Mouse (Mus musculus): ENCODE data around the gene Prim1. TPM values are rescaled to one million over a fixed set of nuclear protein-coding genes. Genes with fewer than 3 reads are reported as not detected.

Prim1 gene
- polyA plus RNA-seq (2017; shearing (Covaris generic)): 19.3 TPM

DNA sequence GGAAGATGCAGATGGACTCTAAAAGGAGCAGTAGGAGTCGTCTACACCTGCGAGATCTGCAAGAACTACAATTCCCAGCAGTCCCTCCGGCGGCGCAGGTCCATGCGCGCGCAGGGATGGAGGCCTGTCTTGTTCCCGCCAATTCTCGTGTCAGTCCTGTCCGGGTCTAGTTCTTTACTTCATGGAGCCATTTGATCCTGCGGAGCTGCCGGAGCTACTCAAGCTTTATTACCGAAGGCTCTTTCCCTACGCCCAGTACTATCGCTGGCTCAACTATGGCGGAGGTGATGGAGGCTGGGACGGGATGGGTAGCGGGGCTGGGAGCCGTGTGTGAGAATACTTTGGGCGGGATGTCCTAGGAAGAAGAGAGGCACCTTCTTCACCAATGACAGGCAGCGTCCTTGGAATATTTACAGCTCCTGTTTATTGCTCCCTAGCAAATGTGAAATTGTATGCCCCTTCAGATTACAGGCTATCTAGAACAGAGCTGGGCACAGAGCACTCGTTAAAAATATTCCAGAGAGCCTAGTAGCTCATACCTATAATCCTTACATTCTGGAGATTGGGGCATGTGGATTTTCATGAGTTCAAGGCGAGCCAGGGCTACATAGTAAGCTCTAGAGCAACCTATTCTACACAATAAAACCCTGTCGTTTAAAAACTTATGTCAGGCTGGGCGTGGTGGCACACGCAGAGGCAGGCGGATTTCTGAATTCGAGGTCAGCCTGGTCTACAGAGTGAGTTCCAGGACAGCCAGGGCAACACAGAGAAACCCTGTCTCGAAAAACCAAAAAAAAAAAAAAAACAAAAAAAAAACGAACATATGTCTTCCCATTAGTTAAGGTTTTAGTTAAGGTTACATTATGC, at the start of gene Prim1:
TSS of gene Prim1 (plus strand) at position 101 of the 867 bp plus-strand sequence.

GRCm38 (mm10) chr10:128007446-128007845, 7.5 kb upstream of the Prim1 start, which contains the start of gene Hsd17b6:
TSS of gene Hsd17b6 (minus strand) at chr10:128007611.

DNA sequence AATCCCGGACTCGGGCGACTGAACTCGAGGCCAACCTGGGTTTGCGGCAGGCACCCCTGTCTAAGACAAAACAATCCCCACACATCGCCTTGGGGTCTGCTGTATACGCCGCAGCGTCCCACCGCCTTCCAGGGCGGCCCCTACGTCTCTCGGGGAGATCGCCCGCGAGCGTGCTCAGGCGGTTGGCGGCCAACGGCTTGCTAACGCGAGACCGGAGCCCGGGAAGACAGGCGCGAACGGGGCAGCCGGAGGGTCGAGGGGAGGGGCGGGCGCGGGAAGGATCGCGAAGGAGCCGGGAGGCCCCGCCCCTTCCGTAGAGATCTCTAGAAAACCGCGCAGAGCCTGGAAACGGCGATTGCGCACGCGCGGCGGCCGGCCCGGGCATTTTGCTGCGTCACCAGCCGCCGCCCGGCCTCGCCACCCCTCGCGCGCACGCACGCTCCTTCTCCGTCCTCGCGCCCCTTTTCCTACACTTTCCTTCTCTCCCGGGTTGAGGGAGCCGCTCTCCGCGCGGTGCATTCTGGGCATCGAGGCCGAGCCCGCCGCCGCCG, 43.7 kb downstream of the Prim1 start, which contains the start of gene Ptges3:
TSS of gene Ptges3 (plus strand) at position 354 of the 551 bp plus-strand sequence.

Other genes with a start within 250 kb of the Prim1 start
- gene Rdh9, start 238.8 kb upstream of the Prim1 start, polyA plus RNA-seq (2017; shearing (Covaris generic)): 0.46 TPM
- not detected for gene Rdh16, start 214.0 kb upstream of the Prim1 start, polyA plus RNA-seq (2017; shearing (Covaris generic))
- gene Rdh19, start 165.2 kb upstream of the Prim1 start, polyA plus RNA-seq (2017; shearing (Covaris generic)): not detected
- not detected for gene Rdh16f2, start 148.7 kb upstream of the Prim1 start, polyA plus RNA-seq (2017; shearing (Covaris generic))
- gene Rdh7, start 126.4 kb upstream of the Prim1 start, polyA plus RNA-seq (2017; shearing (Covaris generic)): not detected
- not detected for gene Sdr9c7, start 116.7 kb upstream of the Prim1 start, polyA plus RNA-seq (2017; shearing (Covaris generic))
- not detected for gene Hsd17b6, start 7.6 kb upstream of the Prim1 start, polyA plus RNA-seq (2017; shearing (Covaris generic))
- 671 TPM for gene Naca, start 20.4 kb downstream of the Prim1 start, polyA plus RNA-seq (2017; shearing (Covaris generic))
- 53.7 TPM for gene Ptges3, start 43.8 kb downstream of the Prim1 start, polyA plus RNA-seq (2017; shearing (Covaris generic))
- gene Atp5b, start 68.1 kb downstream of the Prim1 start, polyA plus RNA-seq (2017; shearing (Covaris generic)): 995 TPM
- 85.4 TPM for gene Baz2a, start 76.4 kb downstream of the Prim1 start, polyA plus RNA-seq (2017; shearing (Covaris generic))
- gene Rbms2, start 165.1 kb downstream of the Prim1 start, polyA plus RNA-seq (2017; shearing (Covaris generic)): 35.9 TPM
- gene Gls2, start 179.3 kb downstream of the Prim1 start, polyA plus RNA-seq (2017; shearing (Covaris generic)): 0.33 TPM
- gene Spryd4, start 196.6 kb downstream of the Prim1 start, polyA plus RNA-seq (2017; shearing (Covaris generic)): 19.0 TPM
- not detected for gene Mip, start 210.7 kb downstream of the Prim1 start, polyA plus RNA-seq (2017; shearing (Covaris generic))
- gene Timeless, start 216.9 kb downstream of the Prim1 start, polyA plus RNA-seq (2017; shearing (Covaris generic)): 30.7 TPM
- gene Apon, start 238.9 kb downstream of the Prim1 start, polyA plus RNA-seq (2017; shearing (Covaris generic)): not detected